Mouse (Mus musculus) c-Kit-positive CD71-negative TER-119-negative erythroid progenitor cells, embryonic 14.5 days (primary cell): Measurements from ENCODE around the gene Syt7.

Experiments used
- DNase-seq: peaks from one replicate; pipeline ENCODE4 v3.0.0-alpha.2; 2013; ENCODE audit warnings: low read depth

Syt7 gene

GRCm38 (mm10) chr19:10388615-10389313, at the start of gene Syt7:
TSS of gene Syt7 (plus strand) at chr19:10389090.
- DNase-seq, result peak; percentile 84

- DNase-seq, result no peak
These were observed 49.6 kb upstream of the Syt7 start for GRCm38 (mm10) chr19:10339271-10339670.

GRCm38 (mm10) chr19:10340661-10341060, 48.2 kb upstream of the Syt7 start:
- no peak for DNase-seq

- DNase-seq, result peak; percentile 36
These were observed 47.7 kb upstream of the Syt7 start for GRCm38 (mm10) chr19:10341152-10341551.

- DNase-seq, result no peak
These were observed 47.0 kb upstream of the Syt7 start for GRCm38 (mm10) chr19:10341817-10342439.

GRCm38 (mm10) chr19:10343866-10344265, 45.0 kb upstream of the Syt7 start:
- DNase-seq, result no peak

- no peak for DNase-seq
These were observed 43.2 kb upstream of the Syt7 start for GRCm38 (mm10) chr19:10345696-10346095.

- DNase-seq, result no peak
These were observed 41.1 kb upstream of the Syt7 start for GRCm38 (mm10) chr19:10347628-10348273.

- no peak for DNase-seq
These were observed 36.7 kb upstream of the Syt7 start for GRCm38 (mm10) chr19:10352218-10352617.

- no peak for DNase-seq
These were observed 34.1 kb upstream of the Syt7 start for GRCm38 (mm10) chr19:10354830-10355229.

GRCm38 (mm10) chr19:10356845-10357503, 31.9 kb upstream of the Syt7 start:
- DNase-seq, result peak; percentile 8

GRCm38 (mm10) chr19:10359105-10359946, 29.6 kb upstream of the Syt7 start:
- no peak for DNase-seq

GRCm38 (mm10) chr19:10362473-10363129, 26.3 kb upstream of the Syt7 start:
- no peak for DNase-seq

- no peak for DNase-seq
These were observed 25.0 kb upstream of the Syt7 start for GRCm38 (mm10) chr19:10363869-10364268.

- no peak for DNase-seq
These were observed 22.6 kb upstream of the Syt7 start for GRCm38 (mm10) chr19:10366116-10366845.

- no peak for DNase-seq
These were observed 21.1 kb upstream of the Syt7 start for GRCm38 (mm10) chr19:10367802-10368201.

GRCm38 (mm10) chr19:10369936-10370335, 19.0 kb upstream of the Syt7 start:
- DNase-seq, result no peak

GRCm38 (mm10) chr19:10373191-10373590, 15.7 kb upstream of the Syt7 start:
- no peak for DNase-seq

- DNase-seq, result no peak
These were observed 13.6 kb upstream of the Syt7 start for GRCm38 (mm10) chr19:10375260-10375659.

GRCm38 (mm10) chr19:10379978-10380377, 8.9 kb upstream of the Syt7 start:
- no peak for DNase-seq

GRCm38 (mm10) chr19:10387660-10388059, 1.2 kb upstream of the Syt7 start:
- DNase-seq, result no peak
